In genomic region chr2:132577431-132577981, GRCm38 (mm10) we compare ENCODE assay signal across 8 mouse cellular contexts. TPM values are rescaled to one million over a fixed set of nuclear protein-coding genes. Genes with fewer than 3 reads are reported as not detected.
DNase-seq lines count a peak whose midpoint lies in the region; ATAC-seq and TF ChIP-seq lines count a peak whose summit lies in the region.

No protein-coding gene starts in this region.

- H3K9me3 ChIP-seq in E14TG2a.4 (ENCODE audit: low read length), result no peaks in the 10 kb centered on the region
- no peaks in the 10 kb centered on the region for H3K9me3 ChIP-seq in heart, embryonic 10.5 days
- H3K9me3 ChIP-seq in kidney, embryonic 16.5 days (ENCODE audit: low read length), result no peaks in the 10 kb centered on the region
- H3K9me3 ChIP-seq in lung, embryonic 15.5 days, result no peaks in the 10 kb centered on the region
- H3K9me3 ChIP-seq in neural tube, embryonic 15.5 days (replicated peaks), result no peaks in the 10 kb centered on the region

- peak; percentile 80 for DNase-seq in adrenal gland, adult 2 months
- DNase-seq in embryo, embryonic 9.5 days (ENCODE audit: extremely low spot score), result peak; percentile 75
- DNase-seq in heart, embryonic 10.5 days (ENCODE audit: low spot score), result peak; percentile 82
- DNase-seq in yolk sac, embryonic 10.5 days (ENCODE audit: low spot score), result peak; percentile 69

- peak overlapping the region; percentile 91 for H3K4me3 ChIP-seq in E14TG2a.4 (replicated peaks; ENCODE audit: low read length)
- peak overlapping the region; percentile 87 for H3K4me3 ChIP-seq in heart, embryonic 10.5 days
- H3K4me3 ChIP-seq in kidney, embryonic 16.5 days (ENCODE audit: low read length), result peak overlapping the region; percentile 78
- H3K4me3 ChIP-seq in lung, embryonic 15.5 days, result peak overlapping the region; percentile 71
- peak overlapping the region; percentile 82 for H3K4me3 ChIP-seq in neural tube, embryonic 15.5 days (replicated peaks)

- no peaks in the 10 kb centered on the region for H3K36me3 ChIP-seq in E14TG2a.4 (ENCODE audit: insufficient read depth, low read length)
- no peaks in the 10 kb centered on the region for H3K36me3 ChIP-seq in heart, embryonic 10.5 days
- H3K36me3 ChIP-seq in kidney, embryonic 16.5 days (ENCODE audit: insufficient read depth, low read length), result no peaks in the 10 kb centered on the region
- H3K36me3 ChIP-seq in lung, embryonic 15.5 days, result no peaks in the 10 kb centered on the region
- no peaks in the 10 kb centered on the region for H3K36me3 ChIP-seq in neural tube, embryonic 15.5 days

- H3K9ac ChIP-seq in kidney, embryonic 16.5 days (replicated peaks; ENCODE audit: low read length), result peak overlapping the region; percentile 92
- peak overlapping the region; percentile 90 for H3K9ac ChIP-seq in lung, embryonic 15.5 days
- peak overlapping the region; percentile 97 for H3K9ac ChIP-seq in neural tube, embryonic 15.5 days (replicated peaks)

- TF ChIP-seq CTCF in E14TG2a.4 (conservative IDR thresholded peaks at IDR 0.05; ENCODE audit: low read length), result no peak

- under 1% methylated on average over 41 of the region's 41 CpGs for WGBS in heart, embryonic 10.5 days
- WGBS in kidney, embryonic 16.5 days, result under 1% methylated on average over 40 of the region's 41 CpGs
- WGBS in lung, embryonic 15.5 days, result under 1% methylated on average over 40 of the region's 41 CpGs
- WGBS in neural tube, embryonic 15.5 days, result under 1% methylated on average over 39 of the region's 41 CpGs

- peak overlapping the region; percentile 80 for H3K4me2 ChIP-seq in kidney, embryonic 16.5 days (replicated peaks; ENCODE audit: low read depth, low read length)
- H3K4me2 ChIP-seq in lung, embryonic 15.5 days, result peak overlapping the region; percentile 57
- H3K4me2 ChIP-seq in neural tube, embryonic 15.5 days, result peak overlapping the region; percentile 58

- peak; percentile 83 for ATAC-seq in kidney, embryonic 16.5 days (ENCODE audit: low FRiP score, low TSS enrichment)
- ATAC-seq in lung, embryonic 15.5 days (ENCODE audit: borderline replicate concordance, extremely low read depth, low FRiP score, low TSS enrichment), result peak; percentile 77
- ATAC-seq in neural tube, embryonic 15.5 days (ENCODE audit: low FRiP score), result peak; percentile 84

- H3K4me1 ChIP-seq in E14TG2a.4 (replicated peaks; ENCODE audit: low read depth, low read length), result peaks cover 6% of the 10 kb centered on the region; the same call in 1 of the 2 replicates
- H3K4me1 ChIP-seq in heart, embryonic 10.5 days, result peaks cover 16% of the 10 kb centered on the region
- H3K4me1 ChIP-seq in kidney, embryonic 16.5 days (ENCODE audit: insufficient read depth, low read length), result peaks cover 27% of the 10 kb centered on the region
- H3K4me1 ChIP-seq in lung, embryonic 15.5 days, result peaks cover 28% of the 10 kb centered on the region
- H3K4me1 ChIP-seq in neural tube, embryonic 15.5 days, result peaks cover 29% of the 10 kb centered on the region

- no peaks in the 10 kb centered on the region for H3K27me3 ChIP-seq in E14TG2a.4 (ENCODE audit: insufficient read depth, low read length)
- no peaks in the 10 kb centered on the region for H3K27me3 ChIP-seq in heart, embryonic 10.5 days (ENCODE audit: insufficient read depth, poor library complexity, severe bottlenecking)
- H3K27me3 ChIP-seq in kidney, embryonic 16.5 days (ENCODE audit: insufficient read depth, low read length), result no peaks in the 10 kb centered on the region
- H3K27me3 ChIP-seq in lung, embryonic 15.5 days, result no peaks in the 10 kb centered on the region
- no peaks in the 10 kb centered on the region for H3K27me3 ChIP-seq in neural tube, embryonic 15.5 days (replicated peaks)

- H3K27ac ChIP-seq in heart, embryonic 10.5 days, result peak overlapping the region; percentile 99
- peak overlapping the region; percentile 97 for H3K27ac ChIP-seq in kidney, embryonic 16.5 days (ENCODE audit: low read length)
- peak overlapping the region; percentile 98 for H3K27ac ChIP-seq in lung, embryonic 15.5 days
- peak overlapping the region; percentile 98 for H3K27ac ChIP-seq in neural tube, embryonic 15.5 days (replicated peaks)

RNA-seq across cellular contexts. Expression of gene Gpcpd1, which starts 10.0 kb away (rescaled TPM):
- 10 to 100 TPM; 18.6 to 41.7 TPM for total RNA-seq in adrenal gland, adult 2 months (2021)
- polyA plus RNA-seq in adrenal gland, adult 2 months (2012; rRNA removed), result 1.3 and 2.1 TPM in 2 replicates
- 28.0 and 32.6 TPM in 2 replicates for polyA plus RNA-seq in heart, embryonic 10.5 days (2016; fragmentation: Nextera tagmentation; extraction: Ambion mirVana)
- polyA plus RNA-seq in kidney, embryonic 16.5 days (2015; fragmentation: Nextera tagmentation; extraction: Ambion mirVana), result 25.6 and 30.8 TPM in 2 replicates
- polyA plus RNA-seq in lung, embryonic 15.5 days (2015; fragmentation: Nextera tagmentation; extraction: Ambion mirVana), result 29.9 and 30.1 TPM in 2 replicates
- 77.1 and 79.6 TPM in 2 replicates for polyA plus RNA-seq in neural tube, embryonic 15.5 days (2015; fragmentation: Nextera tagmentation; extraction: Ambion mirVana)

Comparison
In these comparisons a context has a peak if more than half of its experiments do, and no peak if none do; other contexts are left out.
1. Peak in every context shown above with its lines: DNase-seq, ATAC-seq, H3K4me3 ChIP-seq and H3K27ac ChIP-seq.